8 mouse cellular contexts compared by ENCODE assay signal in genomic region chr2:30600291-30600690, GRCm38 (mm10). TPM values are rescaled to one million over a fixed set of nuclear protein-coding genes. Genes with fewer than 3 reads are reported as not detected.
A peak's percentile ranks its signal among the peaks of the same experiment; 100 is the strongest.
DNase-seq lines count a peak whose midpoint lies in the region; TF ChIP-seq lines count a peak whose summit lies in the region.

No protein-coding gene starts in this region.

- H3K27me3 ChIP-seq in C2C12 (ENCODE audit: control insufficient read depth, insufficient read depth, insufficient read length), result no peaks in the 10 kb centered on the region

- peak overlapping the region; percentile 59 for H3ac ChIP-seq in C2C12 (ENCODE audit: control insufficient read depth, insufficient read length, low read depth)

- peak; percentile 81 for DNase-seq in adrenal gland, adult 2 months
- DNase-seq in heart, adult 8-10 months (ENCODE audit: low spot score), result peak; percentile 66
- DNase-seq in kidney, adult 18-20 months, result peak; percentile 70
- peak; percentile 66 for DNase-seq in lung, adult 2 months
- DNase-seq in spleen, postnatal 4 days (ENCODE audit: low spot score in 2 of 2), result no peak
- no peak for DNase-seq in layer of hippocampus, postnatal 25 days (ENCODE audit: extremely low spot score in 1 of 2, low spot score in 1 of 2)
- no peak for DNase-seq in left cerebral cortex, postnatal 4 days

- no peaks in the 10 kb centered on the region for H3K79me2 ChIP-seq in C2C12 (ENCODE audit: control insufficient read depth, insufficient read depth)

- WGBS in lung, adult 2 months, result 6% methylated on average over 9 of the region's 9 CpGs

- H3K36me3 ChIP-seq in C2C12 (ENCODE audit: control insufficient read depth, insufficient read depth), result no peaks in the 10 kb centered on the region

- TF ChIP-seq POLR2A in lung, adult 2 months (IDR thresholded peaks at IDR 0.05; ENCODE audit: borderline replicate concordance, extremely low read depth, low read depth, low read length), result peak; percentile 72; the same call in 1 of the 2 replicates

- H3K79me3 ChIP-seq in C2C12 (ENCODE audit: low read depth), result no peaks in the 10 kb centered on the region

- TF ChIP-seq CTCF in C2C12 (IDR thresholded peaks at IDR 0.05; ENCODE audit: control insufficient read depth, insufficient read depth, insufficient read length), result no peak
- TF ChIP-seq CTCF in lung, adult 2 months (IDR thresholded peaks at IDR 0.05; ENCODE audit: insufficient read depth, low read length), result no peak

- peaks cover 6% of the 10 kb centered on the region for H3K4me1 ChIP-seq in lung, adult 2 months (ENCODE audit: control insufficient read depth, insufficient read depth, low read length)

- intact Hi-C loops in left cerebral cortex, postnatal 4 days (cut with DNase I), result no loop called here

- no peak overlapping the region for H3K4me3 ChIP-seq in C2C12 (ENCODE audit: insufficient read depth, poor library complexity, severe bottlenecking)
- peak overlapping the region; percentile 33 for H3K4me3 ChIP-seq in lung, adult 2 months (replicated peaks; ENCODE audit: extremely low read depth, low read depth, low read length)

TF ChIP-seq in C2C12, 6 proteins besides CTCF, POLR2A, EP300 and RAD21:
- TF ChIP-seq MYOG (IDR thresholded peaks at IDR 0.05; ENCODE audit: control insufficient read depth, extremely low read depth, insufficient read length) (no peak), MAX (IDR thresholded peaks at IDR 0.05) (no peak), FOSL1 (IDR thresholded peaks at IDR 0.05; ENCODE audit: insufficient read depth, low read length, poor library complexity, severe bottlenecking) (no peak), USF1 (IDR thresholded peaks at IDR 0.05; ENCODE audit: low read depth) (no peak), MYOD1 (IDR thresholded peaks at IDR 0.05; ENCODE audit: control insufficient read depth, insufficient read length, low read depth) (no peak), CEBPB (IDR thresholded peaks at IDR 0.05; ENCODE audit: low read depth) (no peak)

RNA-seq across cellular contexts. Expression of gene Cstad, which starts 5.5 kb away (rescaled TPM):
- 0.47 TPM for polyA plus RNA-seq in C2C12 (2012; fragmentation: generic; extraction: Trizol)
- 1 to 10 TPM; 1.1 to 1.8 TPM for total RNA-seq in adrenal gland, adult 2 months (2021)
- 0.29 and 0.30 TPM in 2 replicates for polyA plus RNA-seq in adrenal gland, adult 2 months (2012; rRNA removed)
- total RNA-seq in heart, adult 8-10 months (2022), result 1 to 10 TPM in 3 of 4 experiments, under 1 TPM in 1; 0.69 to 2.3 (median 1.5) TPM
- 0.69 and 1.6 TPM in 2 replicates for polyA plus RNA-seq in lung, adult 2 months (2012; rRNA removed)
- total RNA-seq in layer of hippocampus, postnatal 25 days (2021), result 10 to 100 TPM in 1 of 2 experiments, 1 to 10 TPM in 1; 3.0 to 10.3 TPM
- total RNA-seq in left cerebral cortex, postnatal 4 days (2021), result 1 to 10 TPM; 3.0 to 3.7 TPM

Comparison
In these comparisons a context has a peak if more than half of its experiments do, and no peak if none do; other contexts are left out.
1. DNase-seq: peak in adrenal gland, adult 2 months (single experiment), heart, adult 8-10 months (single experiment), kidney, adult 18-20 months (single experiment) and lung, adult 2 months (single experiment); none in spleen, postnatal 4 days (0 of 2), layer of hippocampus, postnatal 25 days (0 of 2) and left cerebral cortex, postnatal 4 days (single experiment).